Mouse (Mus musculus) testis, adult 2 months (tissue): ENCODE data around the gene Msh5. TPM values are rescaled to one million over a fixed set of nuclear protein-coding genes. Genes with fewer than 3 reads are reported as not detected.

ENCODE experiments used
- H3K27ac ChIP-seq: fragments of 200-500 bp; 2 replicates; pipeline ENCODE4 v1.5.1; 2012; ENCODE audit warnings: low read depth, low read length; ENCODE audit not compliant: control insufficient read depth, insufficient read depth
- H3K27me3 ChIP-seq: fragments of 200-500 bp; 2 replicates; pipeline ENCODE4 v1.6.1; 2012; ENCODE audit warnings: mild to moderate bottlenecking, low read length, moderate library complexity; ENCODE audit not compliant: control insufficient read depth, insufficient read depth
- H3K36me3 ChIP-seq: fragments of 200-500 bp; 2 replicates; pipeline ENCODE4 v1.6.1; 2012; ENCODE audit warnings: mild to moderate bottlenecking, low read length; ENCODE audit not compliant: control insufficient read depth, insufficient read depth
- H3K4me1 ChIP-seq: fragments of 200-500 bp; 2 replicates; pipeline ENCODE4 v1.6.1; 2012; ENCODE audit warnings: low read length; ENCODE audit not compliant: control insufficient read depth, insufficient read depth
- H3K4me3 ChIP-seq: fragments of 200-500 bp; 2 replicates; pipeline ENCODE4 v1.5.1; 2012; ENCODE audit warnings: low read depth, mild to moderate bottlenecking, low read length, moderate library complexity, mixed read lengths; ENCODE audit not compliant: control insufficient read depth
- CTCF ChIP-seq: fragments of 200-500 bp; IDR thresholded peaks from 2 replicates; pipeline ENCODE4 v1.5.1; 2012; ENCODE audit warnings: low read depth, mild to moderate bottlenecking, inconsistent platforms, low read length, moderate library complexity; ENCODE audit not compliant: control insufficient read depth, insufficient read depth, insufficient replicate concordance
- POLR2A ChIP-seq: fragments of 200-500 bp; IDR thresholded peaks from 2 replicates; pipeline ENCODE4 v1.6.1; 2012; ENCODE audit warnings: low read depth, mild to moderate bottlenecking, inconsistent platforms, low read length, moderate library complexity; ENCODE audit not compliant: control insufficient read depth
- polyA plus RNA-seq: library from polyadenylated mRNA; depleted of rRNA; stranded (reverse); fragments of >200 nt; gene quantifications from 2 replicates; pipeline ENCODE4 v1.2.3, GENCODE M21; 2012

Gene Msh5
- polyA plus RNA-seq, 1 experiment, result 19.3 TPM

- no peak within 1 kb of the TSS for H3K27ac ChIP-seq
- peaks cover 7% of the 10 kb centered on the region; the same call in 1 of the 2 replicates for H3K27me3 ChIP-seq
- TF ChIP-seq POLR2A (no peak), CTCF (no peak)
- H3K4me3 ChIP-seq, result peak within 1 kb of the TSS; percentile 84
- peaks cover 16% of the 10 kb centered on the region for H3K4me1 ChIP-seq
- H3K36me3 ChIP-seq, result no peaks in the 10 kb centered on the region
Observed at GRCm38 (mm10) chr17:35066084-35066483, 19.5 kb upstream of the Msh5 start, which contains the start of gene Mpig6b. Gene Mpig6b (minus strand): TSS chr17:35066184.

- Histone ChIP-seq H3K27me3 (peaks cover 7% of the 10 kb centered on the region; the same call in 1 of the 2 replicates), H3K27ac (peak within 1 kb of the TSS; percentile 41; the same call in 1 of the 2 replicates), H3K36me3 (no peaks in the 10 kb centered on the region), H3K4me3 (peak within 1 kb of the TSS; percentile 84), H3K4me1 (peaks cover 23% of the 10 kb centered on the region)
- TF ChIP-seq POLR2A (no peak), CTCF (no peak)
Observed at GRCm38 (mm10) chr17:35064951-35065947, 18.7 kb upstream of the Msh5 start, which contains the start of gene Ly6g6c. Gene Ly6g6c (plus strand): TSS chr17:35065388.

GRCm38 (mm10) chr17:35064378-35064877 lies 17.9 kb upstream of the Msh5 start:
- Histone ChIP-seq H3K27me3 (peaks cover 7% of the 10 kb centered on the region; the same call in 1 of the 2 replicates), H3K4me1 (peaks cover 29% of the 10 kb centered on the region), H3K27ac (peak overlapping the region; percentile 41; the same call in 1 of the 2 replicates), H3K36me3 (no peaks in the 10 kb centered on the region), H3K4me3 (peak overlapping the region; percentile 63)
- TF ChIP-seq POLR2A (no peak), CTCF (no peak)

DNA sequence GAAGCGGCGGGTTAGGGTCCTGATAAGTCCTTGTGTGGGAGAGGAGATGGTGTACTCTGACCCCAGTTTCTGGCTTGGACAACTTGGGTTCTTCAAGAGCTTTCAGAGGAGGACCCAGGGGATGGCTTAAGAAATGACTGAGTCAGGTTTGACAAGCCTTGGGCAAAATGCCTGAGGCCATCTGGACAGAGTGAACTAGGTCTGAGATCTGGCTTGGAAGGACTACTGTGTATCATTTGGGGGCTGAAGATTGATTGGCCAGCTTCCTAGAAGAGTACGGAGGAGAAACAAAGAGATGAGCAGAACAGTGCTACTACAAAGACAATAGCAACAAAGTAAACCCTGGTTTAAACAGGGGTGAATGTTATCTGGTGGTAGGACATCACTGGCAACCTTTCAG lies 16.9 kb upstream of the Msh5 start:
- TF ChIP-seq CTCF, result no peak
- TF ChIP-seq POLR2A, result no peak
- Histone ChIP-seq H3K4me1 (peaks cover 32% of the 10 kb centered on the region), H3K27me3 (peaks cover 7% of the 10 kb centered on the region; the same call in 1 of the 2 replicates), H3K27ac (no peak overlapping the region), H3K4me3 (peak overlapping the region; percentile 21), H3K36me3 (no peaks in the 10 kb centered on the region)

DNA sequence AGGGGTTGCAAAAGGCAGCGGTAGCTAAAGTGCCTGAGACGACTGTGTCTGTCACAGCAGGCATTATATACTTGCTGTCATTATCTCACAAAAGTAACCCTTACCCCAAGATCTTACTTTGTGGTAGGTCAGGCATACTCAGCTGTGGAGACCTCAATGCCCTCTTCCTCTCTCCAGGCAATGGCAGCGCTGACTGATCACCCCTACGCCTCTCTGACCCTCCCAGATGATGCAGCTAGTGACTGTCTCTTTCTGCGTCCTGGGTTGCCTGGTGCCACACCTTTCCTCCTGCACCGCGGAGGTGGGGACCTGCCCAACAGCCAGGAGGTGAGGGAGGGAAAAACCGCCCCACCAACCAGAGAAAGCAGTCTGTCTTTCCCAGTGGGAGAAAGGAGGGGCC lies 14.8 kb upstream of the Msh5 start:
- H3K36me3 ChIP-seq, result no peaks in the 10 kb centered on the region
- TF ChIP-seq CTCF, result no peak
- TF ChIP-seq POLR2A, result no peak
- H3K27me3 ChIP-seq, result peaks cover 7% of the 10 kb centered on the region; the same call in 1 of the 2 replicates
- peaks cover 34% of the 10 kb centered on the region for H3K4me1 ChIP-seq
- no peak overlapping the region for H3K27ac ChIP-seq
- no peak overlapping the region for H3K4me3 ChIP-seq

GRCm38 (mm10) chr17:35060737-35061297 lies 14.3 kb upstream of the Msh5 start:
- Histone ChIP-seq H3K27me3 (peaks cover 5% of the 10 kb centered on the region; the same call in 1 of the 2 replicates), H3K36me3 (no peaks in the 10 kb centered on the region), H3K4me1 (peaks cover 34% of the 10 kb centered on the region), H3K4me3 (peak overlapping the region; percentile 84; the same call in 1 of the 2 replicates), H3K27ac (no peak overlapping the region)
- no peak for TF ChIP-seq CTCF
- no peak for TF ChIP-seq POLR2A
